Mouse (Mus musculus): Measurements from ENCODE around the gene Sema7a.

Gene Sema7a

DNA sequence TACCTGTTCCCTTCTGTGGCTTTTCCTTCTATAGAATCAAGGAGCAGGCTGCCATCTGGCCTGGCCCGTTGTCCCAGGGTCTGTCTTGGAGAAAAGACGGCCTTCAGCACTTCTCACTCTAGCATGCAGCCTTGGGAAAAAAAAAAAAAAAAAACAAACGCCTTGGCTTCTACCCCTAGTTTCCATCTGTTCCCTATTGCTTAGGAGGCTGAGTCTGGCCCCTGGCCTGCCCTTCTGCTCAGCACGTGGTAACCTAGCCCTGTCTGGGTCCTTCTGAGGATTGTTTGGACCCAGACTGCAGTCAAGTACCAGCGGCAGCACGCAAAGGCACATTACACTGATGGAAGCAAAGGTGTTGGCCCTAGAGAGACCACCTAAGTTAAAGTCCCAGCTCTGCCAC is 2.3 kb upstream of the Sema7a start:
- in situ Hi-C loops (cut with MboI; ENCODE audit: unreplicated experiment in 2 of 2) = loop anchor here (5.0 to 10.0 kb wide), 4 partner anchors 55 to 293 kb away; no protein-coding TSS in a partner anchor

DNA sequence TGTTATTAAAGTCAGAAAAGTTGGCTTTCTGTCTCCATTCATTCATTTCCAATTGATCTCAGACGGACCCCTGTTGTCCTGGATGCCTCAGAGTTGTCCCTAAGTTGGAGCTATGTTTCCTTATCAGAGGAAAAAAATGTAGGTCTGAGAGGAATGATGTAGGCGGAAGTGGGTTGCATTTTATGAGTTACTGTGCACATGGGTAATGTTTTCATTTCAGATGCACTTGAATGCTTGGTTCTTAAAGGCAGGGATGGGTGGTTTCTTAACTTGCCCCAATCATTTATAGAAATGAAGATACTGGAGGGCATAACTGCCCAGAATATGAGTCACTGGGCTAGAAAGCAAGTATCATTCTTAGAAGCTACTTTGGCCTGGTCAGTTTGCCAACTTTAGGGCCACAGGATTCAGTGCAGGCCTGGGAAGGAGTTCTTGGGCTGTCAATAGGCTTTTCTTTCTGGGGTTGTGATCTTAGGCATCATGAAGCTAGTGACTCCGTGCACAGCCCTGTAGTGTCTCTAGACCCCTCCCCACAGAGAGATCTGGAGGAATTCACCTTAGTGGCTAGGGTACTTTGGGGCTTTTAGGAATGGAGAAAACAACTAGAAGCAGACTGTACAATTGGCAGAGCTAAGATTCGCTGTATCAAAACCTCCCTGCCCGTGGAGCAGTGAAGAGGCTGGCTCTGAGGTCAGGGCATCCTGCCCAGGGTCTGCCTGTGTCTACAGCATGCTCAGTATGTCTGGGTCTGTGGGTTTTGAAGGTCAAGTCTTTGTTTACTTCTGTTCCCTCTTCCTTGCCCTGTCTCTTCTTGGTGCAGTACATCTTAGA is 1.5 kb upstream of the Sema7a start:
- in situ Hi-C loops (cut with MboI; ENCODE audit: unreplicated experiment in 2 of 2) = loop anchor here (5.0 to 10.0 kb wide), 4 partner anchors 54 to 294 kb away; no protein-coding TSS in a partner anchor

DNA sequence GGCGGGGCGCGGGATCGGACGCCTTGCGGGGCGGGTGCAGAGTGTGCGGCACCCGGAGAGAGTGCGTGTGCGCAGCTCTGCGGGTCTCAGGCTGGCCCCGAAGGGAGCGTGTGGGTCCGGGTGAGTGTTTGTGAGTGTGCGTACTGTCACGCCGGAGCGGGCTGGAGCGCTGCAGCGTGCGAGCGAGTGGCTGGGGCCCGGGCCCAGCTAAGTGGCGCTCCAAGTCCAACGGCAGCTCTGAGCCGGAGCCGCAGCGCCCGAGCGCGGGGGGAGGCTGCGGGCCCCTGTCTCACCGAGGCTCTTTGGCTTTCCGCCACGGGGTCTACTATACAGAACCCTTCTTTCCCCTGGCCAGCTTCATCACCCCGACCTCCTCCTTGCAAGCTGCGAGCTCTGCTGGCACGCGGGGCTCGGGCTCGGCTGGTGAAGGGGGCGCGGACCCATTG is 460 bp downstream of the Sema7a start:
- in situ Hi-C loops (cut with MboI; ENCODE audit: unreplicated experiment in 2 of 2) = no loop called here

GRCm38 (mm10) chr9:57940861-57941638 is 1.1 kb downstream of the Sema7a start:
- in situ Hi-C loops (cut with MboI; ENCODE audit: unreplicated experiment in 2 of 2) = no loop called here

- in situ Hi-C loops (cut with MboI; ENCODE audit: unreplicated experiment in 2 of 2) = no loop called here
These were observed 2.1 kb downstream of the Sema7a start for GRCm38 (mm10) chr9:57942039-57942438.

DNA sequence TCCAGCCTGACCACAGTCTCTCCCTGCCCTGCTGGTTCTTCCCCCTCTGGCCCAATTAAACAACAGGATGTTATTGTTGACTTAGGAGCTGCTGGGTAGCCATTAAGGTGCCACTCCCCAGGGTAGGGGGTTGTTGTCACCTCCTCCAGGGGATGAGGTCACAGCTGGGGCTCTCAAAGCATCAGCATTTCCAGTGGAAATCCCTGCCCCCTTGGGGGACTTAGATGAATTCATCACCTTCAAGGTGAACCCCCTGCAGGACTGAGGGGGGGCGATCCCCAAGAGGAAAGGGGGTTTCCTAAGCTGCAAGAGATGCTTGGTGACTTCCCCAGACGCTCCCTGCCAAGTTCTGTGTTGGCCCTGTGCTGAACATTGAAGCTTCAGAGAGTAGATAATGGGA is 3.2 kb downstream of the Sema7a start:
- in situ Hi-C loops (cut with MboI; ENCODE audit: unreplicated experiment in 2 of 2) = no loop called here

DNA sequence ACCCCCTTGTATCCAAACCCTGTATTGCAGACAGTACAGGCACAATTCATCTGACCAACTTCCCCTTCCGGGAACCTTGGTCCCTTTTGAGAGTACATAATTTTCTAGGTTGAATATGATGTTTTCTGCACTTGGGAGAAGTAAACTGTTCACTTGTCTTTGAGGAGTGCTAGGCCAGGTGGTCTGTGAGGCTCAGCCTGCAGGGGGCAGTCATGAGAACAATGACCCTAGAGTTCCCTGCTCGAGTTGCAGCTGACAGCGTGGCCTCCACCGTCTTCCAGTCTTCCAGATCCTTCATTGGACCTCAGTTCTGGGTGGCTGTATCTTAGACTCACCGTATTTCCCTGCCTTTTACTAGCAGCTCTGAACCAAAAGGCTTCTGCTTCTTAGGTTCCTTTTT is 4.7 kb downstream of the Sema7a start:
- in situ Hi-C loops (cut with MboI; ENCODE audit: unreplicated experiment in 2 of 2) = no loop called here

DNA sequence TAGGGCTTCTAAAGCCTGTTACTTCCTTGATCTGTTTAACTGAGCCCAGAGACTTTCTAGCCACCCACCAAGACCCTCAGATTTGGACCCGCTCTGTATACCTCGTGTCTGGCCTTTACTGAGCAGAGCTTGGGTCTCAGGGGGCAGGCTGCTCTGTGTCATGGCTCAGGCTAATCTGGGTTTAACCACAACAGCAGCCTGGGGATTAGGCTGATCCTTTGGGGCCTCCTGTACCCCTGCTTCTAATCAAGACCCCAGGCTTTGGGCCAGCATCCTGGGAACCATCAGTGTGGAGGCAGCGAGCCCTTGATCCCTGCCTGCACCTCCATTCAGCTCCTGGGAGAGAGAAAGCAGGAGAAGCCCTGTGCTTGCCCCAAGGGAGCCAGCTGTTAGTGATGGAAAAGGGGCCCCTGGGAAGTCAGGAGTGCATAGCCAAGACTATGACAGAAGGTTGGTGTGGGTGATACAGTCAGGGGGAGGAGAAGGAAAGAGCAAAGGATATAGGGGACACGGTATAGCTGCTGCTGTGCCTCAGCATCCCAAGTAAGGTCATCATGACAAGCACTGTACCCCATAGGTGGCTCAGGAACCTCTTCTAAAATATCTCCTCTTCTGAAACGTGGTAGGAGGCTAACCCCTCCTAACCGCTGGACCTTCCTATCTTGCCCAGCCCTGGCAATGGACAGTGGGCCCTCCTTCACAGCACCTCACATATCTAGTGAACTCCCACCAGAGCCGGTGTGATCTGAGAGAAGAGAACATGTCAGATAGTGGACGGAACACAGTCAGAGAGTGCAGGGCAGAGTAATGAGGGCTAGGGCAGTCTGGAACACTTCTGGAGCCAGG is 6.1 kb downstream of the Sema7a start:
- in situ Hi-C loops (cut with MboI; ENCODE audit: unreplicated experiment in 2 of 2) = no loop called here

DNA sequence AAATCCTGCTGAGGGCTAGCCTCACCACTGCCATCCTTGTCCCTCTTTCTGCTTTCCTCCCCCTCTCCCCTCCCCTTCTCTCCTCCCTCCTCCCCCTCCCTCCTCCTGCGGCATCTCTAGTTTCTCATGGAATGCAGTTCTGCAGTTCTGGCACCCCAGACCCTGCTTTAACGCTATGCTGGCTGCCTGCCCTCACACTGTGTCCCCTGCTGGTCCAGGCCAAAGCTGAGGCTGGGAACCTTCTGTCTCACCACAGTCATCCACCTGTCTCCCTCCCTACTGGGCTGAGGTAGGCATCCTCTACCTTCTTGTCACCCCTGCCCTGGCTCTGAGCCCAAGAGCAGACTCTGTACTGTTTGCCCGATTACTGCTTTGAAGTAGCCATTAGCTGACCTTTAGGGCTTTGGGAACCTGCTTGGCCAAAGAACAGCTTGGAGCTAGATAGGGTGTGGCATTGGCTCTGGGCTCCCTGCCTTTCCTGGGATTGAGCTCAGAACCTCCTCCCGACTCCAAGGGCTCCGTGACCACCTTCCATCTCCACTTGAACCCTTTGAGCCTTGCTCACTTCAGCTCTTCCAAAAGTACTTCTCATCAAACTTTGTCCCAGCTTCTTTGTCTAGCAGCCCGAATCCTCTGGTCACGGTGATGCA is 7.6 kb downstream of the Sema7a start:
- in situ Hi-C loops (cut with MboI; ENCODE audit: unreplicated experiment in 2 of 2) = no loop called here

GRCm38 (mm10) chr9:57948333-57948931 is 8.5 kb downstream of the Sema7a start:
- in situ Hi-C loops (cut with MboI; ENCODE audit: unreplicated experiment in 2 of 2) = no loop called here

DNA sequence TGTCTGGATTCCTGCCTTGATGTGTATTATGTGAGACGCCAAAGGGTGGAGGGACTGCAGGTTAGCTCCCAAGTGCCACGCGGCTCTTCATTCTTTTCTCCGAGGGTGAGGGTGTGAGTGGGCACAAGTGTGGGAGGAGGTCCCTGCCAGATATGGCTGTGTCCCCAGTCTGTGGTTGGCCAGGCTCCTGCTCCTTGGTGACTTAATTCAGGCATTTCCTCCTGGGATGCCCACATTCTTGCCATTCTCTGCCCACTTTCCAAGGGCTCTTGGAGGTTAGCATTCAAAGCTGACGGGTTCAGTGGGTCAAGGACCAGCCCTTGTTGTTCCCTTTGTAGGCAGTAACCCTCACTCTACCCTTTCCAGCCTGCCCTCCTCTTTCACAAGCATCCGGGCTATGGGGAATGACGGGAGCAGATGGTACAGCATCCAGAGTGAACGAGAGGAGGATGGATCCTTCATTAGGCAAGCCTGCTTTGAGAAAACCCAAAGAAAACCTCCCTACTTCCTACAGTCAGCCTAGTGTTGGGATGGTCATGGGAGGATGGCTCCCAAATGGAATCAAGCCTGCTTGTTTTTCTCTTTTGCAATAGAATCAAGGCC is 9.3 kb downstream of the Sema7a start:
- in situ Hi-C loops (cut with MboI; ENCODE audit: unreplicated experiment in 2 of 2) = no loop called here

GRCm38 (mm10) chr9:57949879-57950278 is 10.0 kb downstream of the Sema7a start:
- in situ Hi-C loops (cut with MboI; ENCODE audit: unreplicated experiment in 2 of 2) = no loop called here

- in situ Hi-C loops (cut with MboI; ENCODE audit: unreplicated experiment in 2 of 2) = no loop called here
These were observed 10.6 kb downstream of the Sema7a start for GRCm38 (mm10) chr9:57950519-57950918.

GRCm38 (mm10) chr9:57951993-57952392 is 12.1 kb downstream of the Sema7a start:
- in situ Hi-C loops (cut with MboI; ENCODE audit: unreplicated experiment in 2 of 2) = no loop called here

GRCm38 (mm10) chr9:57954962-57955744 is 15.2 kb downstream of the Sema7a start:
- in situ Hi-C loops (cut with MboI; ENCODE audit: unreplicated experiment in 2 of 2) = no loop called here

DNA sequence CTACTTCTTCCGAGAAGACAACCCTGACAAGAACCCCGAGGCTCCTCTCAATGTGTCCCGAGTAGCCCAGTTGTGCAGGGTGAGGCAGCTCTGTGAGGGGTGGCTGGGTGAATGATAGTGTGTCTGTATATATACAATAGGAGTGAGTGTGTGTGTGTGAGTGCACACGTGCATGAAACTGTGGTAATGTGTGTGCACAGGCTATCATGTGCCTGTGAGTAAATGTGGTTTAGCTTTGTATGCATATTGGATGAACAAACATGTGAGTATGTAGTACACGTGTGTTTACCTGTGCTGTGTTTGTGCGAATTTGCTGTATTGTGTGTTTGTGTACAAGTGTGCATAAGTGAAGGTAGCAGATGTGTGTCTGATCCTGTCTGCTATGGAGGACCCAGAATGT is 15.9 kb downstream of the Sema7a start:
- in situ Hi-C loops (cut with MboI; ENCODE audit: unreplicated experiment in 2 of 2) = no loop called here

DNA sequence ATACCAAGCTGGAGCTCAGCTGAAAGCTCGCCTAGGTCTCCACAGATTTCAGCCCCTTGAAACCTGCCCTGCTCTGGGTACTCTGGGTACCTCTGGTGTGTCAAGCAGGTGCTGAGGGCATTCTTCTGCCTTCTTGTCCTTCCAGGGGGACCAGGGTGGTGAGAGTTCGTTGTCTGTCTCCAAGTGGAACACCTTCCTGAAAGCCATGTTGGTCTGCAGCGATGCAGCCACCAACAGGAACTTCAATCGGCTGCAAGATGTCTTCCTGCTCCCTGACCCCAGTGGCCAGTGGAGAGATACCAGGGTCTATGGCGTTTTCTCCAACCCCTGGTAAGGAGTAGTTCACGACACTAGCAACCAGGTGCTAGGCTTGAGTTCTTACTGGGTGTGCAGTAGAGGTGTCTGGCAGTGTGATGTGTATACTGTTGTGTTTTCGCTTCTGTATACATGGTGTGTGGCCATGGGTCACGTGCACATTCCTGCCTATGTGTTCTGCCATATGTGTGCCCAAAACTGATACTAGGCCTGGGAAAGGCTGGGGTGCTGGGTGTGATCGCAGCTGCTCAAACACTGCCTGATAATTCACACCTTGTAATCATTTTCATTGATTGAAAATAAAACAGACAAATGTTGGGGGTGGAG is 16.4 kb downstream of the Sema7a start:
- in situ Hi-C loops (cut with MboI; ENCODE audit: unreplicated experiment in 2 of 2) = no loop called here

- in situ Hi-C loops (cut with MboI; ENCODE audit: unreplicated experiment in 2 of 2) = no loop called here
These were observed 16.9 kb downstream of the Sema7a start for GRCm38 (mm10) chr9:57956838-57957236.
